Mouse (Mus musculus) kidney, embryonic 16.5 days (tissue): ENCODE results near the gene Papss2. TPM values are rescaled to one million over a fixed set of nuclear protein-coding genes. Genes with fewer than 3 reads are reported as not detected.

ENCODE experiments used
- ATAC-seq: fragments of 200-750 bp; cut with Nextera tagmentation; 2 replicates; pipeline ENCODE4 v1.8.0; 2017; ENCODE audit warnings: moderate TSS enrichment; ENCODE audit not compliant: low FRiP score, low TSS enrichment
- H3K27ac ChIP-seq: fragments of 300-500 bp; sonication (generic); 2 replicates; pipeline ENCODE4 v1.5.1; 2014; ENCODE audit warnings: low read length
- H3K27me3 ChIP-seq: fragments of 300-500 bp; sonication (generic); 2 replicates; pipeline ENCODE4 v1.6.1; 2014; ENCODE audit warnings: low read length, control low read depth, mixed read lengths; ENCODE audit not compliant: insufficient read depth
- H3K36me3 ChIP-seq: fragments of 300-500 bp; sonication (generic); 2 replicates; pipeline ENCODE4 v1.6.1; 2014; ENCODE audit warnings: low read length, control low read depth, mixed read lengths; ENCODE audit not compliant: insufficient read depth
- H3K4me1 ChIP-seq: fragments of 300-500 bp; sonication (generic); 2 replicates; pipeline ENCODE4 v1.6.1; 2014; ENCODE audit warnings: low read length, control low read depth, mixed read lengths; ENCODE audit not compliant: insufficient read depth
- H3K4me2 ChIP-seq: fragments of 300-500 bp; sonication (generic); replicated peaks from 2 replicates; pipeline ENCODE4 v1.6.1; 2014; ENCODE audit warnings: low read depth, low read length
- H3K4me3 ChIP-seq: fragments of 300-500 bp; sonication (generic); 2 replicates; pipeline ENCODE4 v1.5.1; 2014; ENCODE audit warnings: mild to moderate bottlenecking, low read length
- H3K9ac ChIP-seq: fragments of 300-500 bp; sonication (generic); replicated peaks from 2 replicates; pipeline ENCODE4 v1.6.1; 2014; ENCODE audit warnings: low read length
- H3K9me3 ChIP-seq: fragments of 300-500 bp; sonication (generic); 2 replicates; pipeline ENCODE4 v1.6.1; 2016; ENCODE audit warnings: low read length, control low read depth
- WGBS: fragments of 180-500 bp; shearing (Covaris S2); extraction: QIAGEN DNeasy Blood & Tissue Kit; methylation state at CpG from one replicate; pipeline ENCODE4 v1.1.7; 2014; 5-methylcytosine and 5-hydroxymethylcytosine counted together
- polyA plus RNA-seq: library from polyadenylated mRNA; unstranded; fragments of >200 nt; fragmentation: Nextera tagmentation; extraction: Ambion mirVana; gene quantifications from 2 replicates; pipeline ENCODE4 v1.2.1, GENCODE M21; 2015

The Papss2 gene
- polyA plus RNA-seq, 1 experiment from 2014 or later, result 17.0 TPM

GRCm38 (mm10) chr19:32627631-32628030 is 32.0 kb downstream of the Papss2 start:
- Histone ChIP-seq H3K27ac (no peak overlapping the region; the same call in 1 of the 2 replicates), H3K4me1 (peaks cover 3% of the 10 kb centered on the region; the same call in 1 of the 2 replicates)
- WGBS, result 68% methylated on average over 4 of the region's 4 CpGs

GRCm38 (mm10) chr19:32628572-32629132 is 33.1 kb downstream of the Papss2 start:
- H3K36me3 ChIP-seq, result no peaks in the 10 kb centered on the region
- peak overlapping the region; percentile 39; the same call in 1 of the 2 replicates for H3K27ac ChIP-seq
- no peaks in the 10 kb centered on the region for H3K27me3 ChIP-seq
- no peak overlapping the region for H3K9ac ChIP-seq
- H3K9me3 ChIP-seq, result no peaks in the 10 kb centered on the region
- peaks cover 3% of the 10 kb centered on the region; the same call in 1 of the 2 replicates for H3K4me1 ChIP-seq
- ATAC-seq, result peak; percentile 66
- H3K4me2 ChIP-seq, result no peak overlapping the region
- 74% methylated on average over 7 of the region's 7 CpGs for WGBS
- H3K4me3 ChIP-seq, result no peak overlapping the region

More at GRCm38 (mm10) chr19:32627631-32628030, 32.0 kb downstream of the Papss2 start:
- Histone ChIP-seq H3K4me3 (no peak overlapping the region), H3K9ac (no peak overlapping the region), H3K27me3 (no peaks in the 10 kb centered on the region), H3K9me3 (no peaks in the 10 kb centered on the region), H3K4me2 (no peak overlapping the region), H3K36me3 (no peaks in the 10 kb centered on the region)
- ATAC-seq, result 0 out of 2 replicates have a peak, but pooled peaks have one; percentile 33

DNA sequence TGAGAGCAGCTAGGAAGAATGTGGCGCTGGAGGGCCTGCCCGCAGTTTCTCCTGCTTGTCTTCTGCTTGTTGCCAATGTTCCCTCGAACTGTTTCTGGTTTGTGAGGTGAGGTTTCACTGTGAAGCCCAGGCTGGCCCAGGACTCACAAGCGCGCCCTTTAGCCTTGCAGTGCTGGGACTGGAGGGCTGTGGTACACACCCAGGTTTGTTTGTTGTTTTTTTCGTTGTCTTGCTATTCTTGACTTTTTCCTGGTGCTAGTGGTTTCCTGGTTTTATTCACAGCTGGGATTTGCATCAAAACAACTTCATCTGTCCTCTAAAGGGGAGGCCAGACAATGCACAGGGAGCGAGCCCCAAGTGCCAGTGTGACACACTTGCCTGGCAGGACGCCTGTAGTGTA is 39.3 kb downstream of the Papss2 start:
- H3K4me2 ChIP-seq, result no peak overlapping the region
- no peaks in the 10 kb centered on the region for H3K4me1 ChIP-seq
- no peak overlapping the region for H3K27ac ChIP-seq
- no peak overlapping the region for H3K4me3 ChIP-seq
- no peaks in the 10 kb centered on the region for H3K27me3 ChIP-seq
- no peaks in the 10 kb centered on the region for H3K9me3 ChIP-seq
- peaks cover 3% of the 10 kb centered on the region; the same call in 1 of the 2 replicates for H3K36me3 ChIP-seq
- 73% methylated on average over 8 of the region's 8 CpGs for WGBS
- no peak overlapping the region for H3K9ac ChIP-seq
- ATAC-seq, result no peak

DNA sequence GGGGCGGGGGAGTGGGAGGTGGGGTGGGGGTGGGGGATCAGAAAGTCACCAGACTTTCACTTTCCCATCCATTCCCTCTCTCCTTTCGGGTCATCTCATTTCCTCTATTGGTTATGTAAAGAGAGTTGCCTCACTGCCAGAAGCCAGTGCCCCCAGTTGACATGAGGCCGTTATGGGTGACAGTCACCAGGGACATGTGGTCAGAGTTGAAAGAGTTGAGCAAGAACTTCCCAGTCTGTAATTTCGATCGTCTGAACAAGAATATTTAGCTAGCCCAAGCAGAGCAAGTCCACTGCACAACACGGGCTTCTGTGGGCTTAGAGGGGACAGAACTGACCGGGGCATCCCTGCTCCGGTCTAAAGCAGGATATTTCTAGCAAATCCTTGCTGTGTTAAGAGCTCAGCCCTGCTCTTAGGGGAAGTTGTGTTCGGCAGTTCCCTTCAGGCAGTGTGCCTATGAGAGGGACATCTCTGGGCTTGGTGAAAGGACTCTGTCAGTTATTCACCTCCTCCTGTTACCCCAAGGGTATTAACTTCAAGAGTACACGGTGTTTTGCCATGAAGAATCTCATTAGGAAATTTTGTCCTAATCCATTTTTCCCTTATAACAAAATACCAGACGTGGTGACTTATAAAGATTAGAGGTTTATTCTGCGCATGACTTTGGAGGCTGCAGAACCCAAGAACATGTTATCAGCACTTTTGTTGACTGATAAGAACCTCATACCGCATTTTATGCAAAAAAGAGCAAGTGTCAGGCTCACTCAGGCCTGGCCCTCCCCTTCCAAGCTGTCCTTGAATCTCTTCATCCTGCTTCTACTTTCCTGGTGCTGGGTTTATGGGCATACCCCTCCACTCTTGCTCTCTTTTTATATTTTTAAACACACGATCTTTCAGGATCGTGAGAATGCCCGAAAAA is 42.0 kb downstream of the Papss2 start:
- no peaks in the 10 kb centered on the region for H3K4me1 ChIP-seq
- H3K4me2 ChIP-seq, result no peak overlapping the region
- no peak for ATAC-seq
- WGBS, result 70% methylated on average over 16 of the region's 16 CpGs
- no peak overlapping the region for H3K27ac ChIP-seq
- H3K9me3 ChIP-seq, result no peaks in the 10 kb centered on the region
- H3K4me3 ChIP-seq, result no peak overlapping the region
- H3K27me3 ChIP-seq, result no peaks in the 10 kb centered on the region
- H3K36me3 ChIP-seq, result peaks cover 3% of the 10 kb centered on the region; the same call in 1 of the 2 replicates
- no peak overlapping the region for H3K9ac ChIP-seq

DNA sequence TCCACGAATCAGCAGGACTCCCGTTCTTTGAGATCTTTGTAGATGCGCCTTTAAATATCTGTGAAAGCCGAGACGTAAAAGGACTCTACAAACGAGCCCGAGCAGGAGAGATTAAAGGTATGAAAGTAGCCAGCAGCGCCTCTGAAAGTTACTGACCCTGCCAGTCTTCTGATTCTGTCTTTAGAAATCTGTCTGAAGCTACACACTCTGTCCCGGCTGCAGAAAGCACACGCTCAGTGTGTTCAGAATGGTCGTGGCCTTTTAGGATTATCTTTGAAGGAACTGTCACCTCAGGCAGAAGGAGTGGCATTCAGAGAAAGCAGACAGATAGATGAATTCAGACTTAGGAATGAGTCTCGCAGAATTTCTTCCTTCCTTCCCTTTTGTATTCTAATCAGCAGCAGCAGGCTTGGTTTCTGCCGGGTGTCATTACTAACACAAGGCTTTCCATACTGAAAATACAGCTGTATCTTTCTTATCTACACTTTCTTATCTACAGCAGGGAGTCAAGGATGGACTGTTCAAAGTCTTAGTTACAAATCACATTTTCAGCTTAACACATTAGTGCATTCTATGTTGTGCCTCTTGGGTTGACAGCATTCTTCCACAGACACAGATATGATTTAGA is 42.8 kb downstream of the Papss2 start:
- no peak overlapping the region for H3K4me2 ChIP-seq
- no peak overlapping the region for H3K9ac ChIP-seq
- H3K9me3 ChIP-seq, result no peaks in the 10 kb centered on the region
- 61% methylated on average over 13 of the region's 13 CpGs for WGBS
- H3K27me3 ChIP-seq, result no peaks in the 10 kb centered on the region
- H3K4me3 ChIP-seq, result no peak overlapping the region
- H3K36me3 ChIP-seq, result peaks cover 3% of the 10 kb centered on the region; the same call in 1 of the 2 replicates
- no peak overlapping the region for H3K27ac ChIP-seq
- H3K4me1 ChIP-seq, result no peaks in the 10 kb centered on the region
- no peak for ATAC-seq

GRCm38 (mm10) chr19:32641535-32641934 is 45.9 kb downstream of the Papss2 start:
- Histone ChIP-seq H3K27me3 (no peaks in the 10 kb centered on the region), H3K9me3 (no peaks in the 10 kb centered on the region), H3K27ac (no peak overlapping the region), H3K9ac (no peak overlapping the region), H3K4me3 (no peak overlapping the region), H3K36me3 (peaks cover 5% of the 10 kb centered on the region; the same call in 1 of the 2 replicates), H3K4me2 (no peak overlapping the region), H3K4me1 (no peaks in the 10 kb centered on the region)
- 90% methylated on average over 7 of the region's 7 CpGs for WGBS
- ATAC-seq, result no peak

DNA sequence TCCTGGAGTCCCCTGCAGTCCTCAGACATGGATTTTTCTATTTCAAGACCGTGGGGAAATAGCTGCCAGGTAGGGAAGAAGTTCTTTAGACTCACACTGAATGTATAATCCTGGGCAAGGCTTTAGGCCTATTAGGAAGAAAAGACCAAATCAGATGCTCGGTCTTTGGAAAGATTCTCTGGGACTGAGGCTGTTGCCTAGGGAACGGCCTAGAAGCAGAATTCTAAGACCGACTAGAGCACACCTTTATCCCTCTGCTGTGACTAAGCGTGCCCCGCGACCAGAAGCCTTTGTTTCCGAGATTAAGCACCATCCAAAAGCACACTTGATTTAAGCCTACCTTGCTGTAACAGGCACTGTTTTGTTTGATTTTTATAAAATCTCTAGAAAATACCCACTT is 46.4 kb downstream of the Papss2 start:
- Histone ChIP-seq H3K9ac (no peak overlapping the region), H3K9me3 (no peaks in the 10 kb centered on the region), H3K4me3 (no peak overlapping the region), H3K36me3 (peaks cover 2% of the 10 kb centered on the region; the same call in 1 of the 2 replicates), H3K4me2 (no peak overlapping the region), H3K4me1 (no peaks in the 10 kb centered on the region), H3K27me3 (no peaks in the 10 kb centered on the region), H3K27ac (no peak overlapping the region)
- no peak for ATAC-seq
- 90% methylated on average over 8 of the region's 8 CpGs for WGBS

DNA sequence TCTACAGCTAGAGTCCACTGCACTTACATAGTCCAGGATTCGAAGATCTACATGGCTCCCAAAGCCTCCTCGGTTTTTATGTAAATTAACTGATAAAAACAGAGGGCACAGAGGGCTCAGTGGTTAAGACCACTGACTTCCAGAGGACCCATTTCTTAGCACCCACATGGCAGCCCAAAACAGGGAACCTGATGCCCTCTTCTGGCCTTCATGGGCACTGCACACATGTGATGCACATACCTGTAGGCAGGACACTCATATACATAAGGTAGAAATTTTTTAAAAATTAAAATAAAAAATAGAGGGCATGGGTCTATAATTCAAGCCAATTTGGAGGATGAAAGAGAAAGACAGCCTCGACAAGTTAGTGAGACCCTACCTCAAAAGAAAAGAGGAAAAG is 48.1 kb downstream of the Papss2 start:
- Histone ChIP-seq H3K4me2 (no peak overlapping the region), H3K9ac (no peak overlapping the region), H3K9me3 (no peaks in the 10 kb centered on the region), H3K36me3 (peaks cover 2% of the 10 kb centered on the region; the same call in 1 of the 2 replicates), H3K27ac (no peak overlapping the region), H3K4me3 (no peak overlapping the region), H3K4me1 (no peaks in the 10 kb centered on the region), H3K27me3 (no peaks in the 10 kb centered on the region)
- WGBS, result 91% methylated on average over 3 of the region's 3 CpGs
- no peak for ATAC-seq

GRCm38 (mm10) chr19:32645939-32646338 is 50.3 kb downstream of the Papss2 start:
- 90% methylated on average over 7 of the region's 7 CpGs for WGBS
- no peak overlapping the region for H3K9ac ChIP-seq
- H3K36me3 ChIP-seq, result peaks cover 2% of the 10 kb centered on the region; the same call in 1 of the 2 replicates
- H3K27me3 ChIP-seq, result no peaks in the 10 kb centered on the region
- no peak overlapping the region for H3K4me2 ChIP-seq
- no peak for ATAC-seq
- no peaks in the 10 kb centered on the region for H3K4me1 ChIP-seq
- no peak overlapping the region for H3K4me3 ChIP-seq
- H3K27ac ChIP-seq, result no peak overlapping the region
- no peaks in the 10 kb centered on the region for H3K9me3 ChIP-seq
